Mouse (Mus musculus) retina, postnatal 1 day (tissue): ENCODE results near the gene Rpl24.
A peak's percentile ranks its signal among the peaks of the same experiment; 100 is the strongest.
"Not testable (repeated sequence)": the region's sequence is repeated elsewhere in the genome, so short reads cannot be mapped to it uniquely, and the experiment has no call there.

Source experiments
- DNase-seq: peaks from one replicate; pipeline ENCODE4 v3.0.0-alpha.2; 2012

Rpl24 gene

GRCm38 (mm10) chr16:55966212-55966871 is at the start of gene Rpl24:
Gene Rpl24, plus strand, starts transcription at chr16:55966275.
- peak; percentile 98 for DNase-seq

- no peak for DNase-seq
Observed at GRCm38 (mm10) chr16:55922079-55922478, 44.0 kb upstream of the Rpl24 start.

- no peak for DNase-seq
Observed at GRCm38 (mm10) chr16:55924010-55924409, 42.1 kb upstream of the Rpl24 start.

- DNase-seq = no peak
Observed at GRCm38 (mm10) chr16:55933681-55934343, 32.3 kb upstream of the Rpl24 start.

GRCm38 (mm10) chr16:55934453-55935037 is 31.5 kb upstream of the Rpl24 start, which contains the start of gene Cep97:
Gene Cep97, minus strand, starts transcription at chr16:55934855.
- DNase-seq = peak; percentile 96

GRCm38 (mm10) chr16:55938761-55939160 is 27.3 kb upstream of the Rpl24 start:
- DNase-seq = no peak

- no peak for DNase-seq
Observed at GRCm38 (mm10) chr16:55939703-55940102, 26.4 kb upstream of the Rpl24 start.

- no peak for DNase-seq
Observed at GRCm38 (mm10) chr16:55940781-55941180, 25.3 kb upstream of the Rpl24 start.

GRCm38 (mm10) chr16:55947266-55947665 is 18.8 kb upstream of the Rpl24 start:
- no peak for DNase-seq

- DNase-seq = not testable (repeated sequence)
Observed at GRCm38 (mm10) chr16:55947876-55948410, 18.1 kb upstream of the Rpl24 start.

- DNase-seq = no peak
Observed at GRCm38 (mm10) chr16:55948963-55949362, 17.1 kb upstream of the Rpl24 start.

GRCm38 (mm10) chr16:55950462-55950861 is 15.6 kb upstream of the Rpl24 start:
- no peak for DNase-seq

GRCm38 (mm10) chr16:55950946-55951678 is 15.0 kb upstream of the Rpl24 start:
- DNase-seq = peak; percentile 93

GRCm38 (mm10) chr16:55951679-55952327 is 14.3 kb upstream of the Rpl24 start:
- DNase-seq = no peak

- no peak for DNase-seq
Observed at GRCm38 (mm10) chr16:55952771-55953170, 13.3 kb upstream of the Rpl24 start.

- DNase-seq = not testable (repeated sequence)
Observed at GRCm38 (mm10) chr16:55954196-55954595, 11.9 kb upstream of the Rpl24 start.

- not testable (repeated sequence) for DNase-seq
Observed at GRCm38 (mm10) chr16:55963068-55963467, 3.0 kb upstream of the Rpl24 start.

- peak; percentile 55 for DNase-seq
Observed at GRCm38 (mm10) chr16:55964126-55964949, 1.7 kb upstream of the Rpl24 start.

GRCm38 (mm10) chr16:55967221-55967620 is 1.1 kb downstream of the Rpl24 start:
- DNase-seq = no peak

GRCm38 (mm10) chr16:55969147-55969546 is 3.1 kb downstream of the Rpl24 start:
- peak; percentile 59 for DNase-seq

- DNase-seq = no peak
Observed at GRCm38 (mm10) chr16:55970416-55970815, 4.3 kb downstream of the Rpl24 start.
